Mouse (Mus musculus): Measurements from ENCODE around the gene Paqr8. TPM values are rescaled to one million over a fixed set of nuclear protein-coding genes. Genes with fewer than 3 reads are reported as not detected.

Paqr8 gene
- polyA plus RNA-seq, 1 experiment, result 42.6 TPM

- WGBS, result 70% methylated on average over 2 of the region's 2 CpGs
- Histone ChIP-seq H3K4me3 (replicated peaks; ENCODE audit: extremely low read depth, low read depth, low read length) (no peak overlapping the region), H3K4me1 (ENCODE audit: control insufficient read depth, insufficient read depth, low read length) (no peaks in the 10 kb centered on the region)
- TF ChIP-seq CTCF (IDR thresholded peaks at IDR 0.05; ENCODE audit: insufficient read depth, low read length) (no peak), POLR2A (IDR thresholded peaks at IDR 0.05; ENCODE audit: borderline replicate concordance, extremely low read depth, low read depth, low read length) (no peak)
- DNase-seq, result no peak
Observed at GRCm38 (mm10) chr1:20984103-20984502, 93.7 kb downstream of the Paqr8 start.

GRCm38 (mm10) chr1:20984582-20984981, 94.2 kb downstream of the Paqr8 start:
- Histone ChIP-seq H3K4me3 (replicated peaks; ENCODE audit: extremely low read depth, low read depth, low read length) (no peak overlapping the region), H3K4me1 (ENCODE audit: control insufficient read depth, insufficient read depth, low read length) (no peaks in the 10 kb centered on the region)
- WGBS, result 70% methylated on average over 4 of the region's 4 CpGs
- TF ChIP-seq POLR2A (IDR thresholded peaks at IDR 0.05; ENCODE audit: borderline replicate concordance, extremely low read depth, low read depth, low read length) (no peak), CTCF (IDR thresholded peaks at IDR 0.05; ENCODE audit: insufficient read depth, low read length) (no peak)
- no peak for DNase-seq

- WGBS, result 65% methylated on average over 10 of the region's 10 CpGs
- H3K4me3 ChIP-seq (replicated peaks; ENCODE audit: extremely low read depth, low read depth, low read length), result no peak overlapping the region
- TF ChIP-seq CTCF (IDR thresholded peaks at IDR 0.05; ENCODE audit: insufficient read depth, low read length), result no peak
- TF ChIP-seq POLR2A (IDR thresholded peaks at IDR 0.05; ENCODE audit: borderline replicate concordance, extremely low read depth, low read depth, low read length), result no peak
- no peak for DNase-seq
- H3K4me1 ChIP-seq (ENCODE audit: control insufficient read depth, insufficient read depth, low read length), result no peaks in the 10 kb centered on the region
Observed at GRCm38 (mm10) chr1:20986378-20987056, 96.1 kb downstream of the Paqr8 start.

Other genes starting within 250 kb of the Paqr8 start
- not detected in 2 replicates for gene Il17a, start 159.7 kb upstream of the Paqr8 start, polyA plus RNA-seq (2012; rRNA removed)
- not detected in 2 replicates for gene Il17f, start 100.0 kb upstream of the Paqr8 start, polyA plus RNA-seq (2012; rRNA removed)
- gene Mcm3, start 70.3 kb upstream of the Paqr8 start, polyA plus RNA-seq (2012; rRNA removed), result 8.0 and 15.7 TPM in 2 replicates
- gene Efhc1, start 61.0 kb downstream of the Paqr8 start, polyA plus RNA-seq (2012; rRNA removed), result 10.4 and 14.9 TPM in 2 replicates
- 8.1 and 12.9 TPM in 2 replicates for gene Tram2, start 188.6 kb downstream of the Paqr8 start, polyA plus RNA-seq (2012; rRNA removed)

All from lung, adult 2 months (tissue).